Mouse (Mus musculus) limb, embryonic 12.5 days (tissue): Measurements from ENCODE around the gene Schip1. TPM values are rescaled to one million over a fixed set of nuclear protein-coding genes. Genes with fewer than 3 reads are reported as not detected.
A peak's percentile ranks its signal among the peaks of the same experiment; 100 is the strongest.

Experiments
- ATAC-seq: fragments of 200-750 bp; cut with Nextera tagmentation; 2 replicates; pipeline ENCODE4 v1.8.0; 2017; ENCODE audit warnings: low read depth, moderate TSS enrichment; ENCODE audit not compliant: insufficient number of reproducible peaks, insufficient read depth, low FRiP score, low TSS enrichment
- H3K27ac ChIP-seq: fragments of 300-500 bp; sonication (generic); 2 replicates; pipeline ENCODE4 v1.5.1; 2016; ENCODE audit warnings: mild to moderate bottlenecking, moderate library complexity
- H3K27me3 ChIP-seq: fragments of 300-500 bp; sonication (generic); 2 replicates; pipeline ENCODE4 v1.6.1; 2016; ENCODE audit warnings: mild to moderate bottlenecking, moderate library complexity
- H3K36me3 ChIP-seq: fragments of 300-500 bp; sonication (generic); 2 replicates; pipeline ENCODE4 v1.6.1; 2016; ENCODE audit warnings: mild to moderate bottlenecking, moderate library complexity
- H3K4me1 ChIP-seq: fragments of 300-500 bp; sonication (generic); replicated peaks from 2 replicates; pipeline ENCODE4 v1.6.1; 2016
- H3K4me2 ChIP-seq: fragments of 300-500 bp; sonication (generic); 2 replicates; pipeline ENCODE4 v1.6.1; 2016; ENCODE audit warnings: mild to moderate bottlenecking, moderate library complexity
- H3K4me3 ChIP-seq: fragments of 300-500 bp; sonication (generic); replicated peaks from 2 replicates; pipeline ENCODE4 v1.5.1; 2016; ENCODE audit warnings: mild to moderate bottlenecking
- H3K9ac ChIP-seq: fragments of 300-500 bp; sonication (generic); replicated peaks from 2 replicates; pipeline ENCODE4 v1.6.1; 2016; ENCODE audit warnings: mild to moderate bottlenecking, moderate library complexity
- H3K9me3 ChIP-seq: fragments of 300-500 bp; sonication (generic); 2 replicates; pipeline ENCODE4 v1.6.1; 2016; ENCODE audit warnings: mild to moderate bottlenecking, moderate library complexity
- WGBS: fragments of 180-500 bp; shearing (Covaris S2); methylation state at CpG from one replicate; pipeline ENCODE4 v1.1.7; 2016; 5-methylcytosine and 5-hydroxymethylcytosine counted together
- polyA plus RNA-seq: library from polyadenylated mRNA; unstranded; fragments of >200 nt; fragmentation: Nextera tagmentation; extraction: Ambion mirVana; gene quantifications from 2 replicates; pipeline ENCODE4 v1.2.1, GENCODE M21; 2016

The Schip1 gene
- polyA plus RNA-seq, 1 experiment from 2014 or later, result 31.6 TPM

DNA sequence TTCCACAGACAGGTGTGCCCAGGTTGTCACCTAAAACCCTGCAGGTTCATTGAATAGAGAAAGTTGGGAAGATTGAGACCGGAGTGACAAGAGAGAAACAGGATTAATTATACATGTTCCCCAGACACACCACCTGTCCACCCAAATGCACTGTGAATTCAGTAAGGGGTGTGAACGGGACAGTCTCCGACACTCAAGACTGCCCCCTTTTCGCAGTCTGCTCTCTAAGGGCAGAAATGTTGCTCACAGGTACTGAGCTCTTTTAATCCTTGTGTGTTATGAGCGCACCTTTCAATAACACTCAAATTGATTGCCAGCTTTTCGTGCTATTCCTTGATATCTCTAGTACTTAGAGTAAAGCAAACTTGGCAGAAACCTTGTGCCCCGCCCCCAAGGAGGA lies 288.4 kb downstream of the Schip1 start:
- Histone ChIP-seq H3K36me3 (no peaks in the 10 kb centered on the region), H3K9me3 (0 out of 2 replicates have a peak, but pooled peaks cover 7% of the 10 kb centered on the region), H3K4me3 (no peak overlapping the region), H3K27me3 (peaks cover 2% of the 10 kb centered on the region; the same call in 1 of the 2 replicates), H3K4me2 (no peak overlapping the region), H3K9ac (no peak overlapping the region), H3K4me1 (peaks cover 15% of the 10 kb centered on the region; the same call in 1 of the 2 replicates), H3K27ac (no peak overlapping the region)
- WGBS, result 88% methylated on average over 7 of the region's 7 CpGs
- ATAC-seq, result no peak

DNA sequence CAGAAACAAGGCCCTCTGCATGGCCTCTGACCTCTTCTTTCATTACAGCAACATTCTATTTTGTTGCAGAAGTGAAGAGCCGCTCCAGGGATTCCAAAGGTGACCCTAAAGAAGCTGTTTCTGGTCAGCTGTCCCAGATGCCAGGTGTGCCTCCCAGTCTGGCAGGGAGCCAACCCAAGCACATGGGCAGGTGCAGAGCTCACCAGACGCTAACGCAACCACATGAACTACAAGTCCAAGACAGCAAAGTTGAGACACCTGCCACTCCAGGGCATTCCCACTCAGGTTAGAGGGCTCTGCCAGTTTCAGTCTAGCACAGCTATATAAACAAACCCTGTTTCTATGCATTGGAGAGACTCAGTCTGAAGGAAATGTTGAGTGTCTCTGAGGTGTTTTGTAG lies 288.9 kb downstream of the Schip1 start:
- peaks cover 15% of the 10 kb centered on the region; the same call in 1 of the 2 replicates for H3K4me1 ChIP-seq
- ATAC-seq, result no peak
- 0 out of 2 replicates have a peak, but pooled peaks cover 7% of the 10 kb centered on the region for H3K9me3 ChIP-seq
- 56% methylated on average over 3 of the region's 3 CpGs for WGBS
- H3K4me3 ChIP-seq, result no peak overlapping the region
- peaks cover 2% of the 10 kb centered on the region; the same call in 1 of the 2 replicates for H3K27me3 ChIP-seq
- no peak overlapping the region for H3K27ac ChIP-seq
- no peak overlapping the region for H3K9ac ChIP-seq
- H3K4me2 ChIP-seq, result no peak overlapping the region
- no peaks in the 10 kb centered on the region for H3K36me3 ChIP-seq

DNA sequence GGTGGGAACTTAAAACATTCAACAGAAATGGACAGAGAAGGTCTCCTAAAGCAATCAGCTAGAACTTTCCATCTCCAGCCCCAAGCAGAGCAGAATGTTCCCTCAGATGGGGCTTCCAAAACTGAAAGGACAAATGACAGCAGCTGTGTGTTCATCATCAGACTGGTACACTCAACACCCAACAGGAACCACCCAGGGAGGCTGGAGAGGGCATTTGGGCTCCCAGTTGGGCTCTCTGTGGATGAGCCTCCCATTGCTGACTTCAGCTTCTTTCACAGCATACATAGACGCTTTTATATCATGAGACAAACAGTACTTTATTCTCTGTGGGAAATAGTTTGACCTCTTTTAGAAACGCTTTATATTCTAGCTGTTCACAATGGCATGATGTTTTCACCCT lies 291.9 kb downstream of the Schip1 start:
- Histone ChIP-seq H3K27ac (no peak overlapping the region), H3K9ac (no peak overlapping the region), H3K27me3 (0 out of 2 replicates have a peak, but pooled peaks cover 2% of the 10 kb centered on the region), H3K9me3 (0 out of 2 replicates have a peak, but pooled peaks cover 7% of the 10 kb centered on the region), H3K36me3 (no peaks in the 10 kb centered on the region), H3K4me2 (no peak overlapping the region), H3K4me1 (peaks cover 5% of the 10 kb centered on the region; the same call in 1 of the 2 replicates), H3K4me3 (no peak overlapping the region)
- WGBS, result 81% methylated on average over 2 of the region's 2 CpGs
- no peak for ATAC-seq

DNA sequence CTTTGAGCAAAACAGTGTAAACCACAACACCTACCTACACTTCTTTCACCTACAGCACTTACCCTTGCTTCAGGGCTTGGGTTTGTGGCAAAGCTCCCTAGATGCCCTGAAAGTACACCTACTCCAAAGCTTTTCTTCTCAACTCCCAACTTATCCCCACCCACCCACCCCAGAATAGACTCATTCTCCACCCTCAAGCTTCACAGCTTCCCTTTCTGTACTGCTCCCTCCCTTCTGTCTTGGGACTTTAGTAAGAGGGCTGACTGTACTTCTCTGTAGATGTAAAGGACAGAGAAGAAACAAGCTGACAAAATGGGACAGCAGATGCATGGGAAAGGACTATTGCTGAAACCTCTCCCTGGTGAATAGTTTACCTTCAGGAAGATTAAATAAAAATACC lies 303.4 kb downstream of the Schip1 start:
- ATAC-seq, result no peak
- Histone ChIP-seq H3K4me1 (no peaks in the 10 kb centered on the region), H3K9ac (no peak overlapping the region), H3K27me3 (no peaks in the 10 kb centered on the region), H3K36me3 (no peaks in the 10 kb centered on the region), H3K27ac (no peak overlapping the region), H3K4me3 (no peak overlapping the region), H3K4me2 (no peak overlapping the region), H3K9me3 (no peaks in the 10 kb centered on the region)

DNA sequence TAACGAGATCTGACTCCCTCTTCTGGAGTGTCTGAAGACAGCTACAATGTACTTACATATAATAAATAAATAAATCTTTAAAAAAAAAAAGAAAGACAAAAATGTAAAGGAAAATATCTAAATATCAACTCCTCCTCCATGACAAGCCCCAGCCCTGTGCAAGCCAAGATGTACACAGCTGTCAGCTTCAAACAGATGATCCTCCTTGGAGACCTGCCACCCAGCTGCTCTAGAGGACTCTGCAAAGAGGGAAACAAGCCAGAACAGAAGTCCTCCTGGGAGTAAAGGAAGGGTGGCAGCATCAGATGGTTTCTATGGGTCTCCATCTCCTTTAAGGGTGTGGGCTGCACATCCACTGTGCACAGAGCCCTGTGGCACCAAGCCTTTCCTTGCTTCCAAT lies 308.3 kb downstream of the Schip1 start:
- ATAC-seq, result no peak
- Histone ChIP-seq H3K36me3 (no peaks in the 10 kb centered on the region), H3K4me3 (no peak overlapping the region), H3K27me3 (no peaks in the 10 kb centered on the region), H3K4me2 (no peak overlapping the region), H3K4me1 (no peaks in the 10 kb centered on the region), H3K27ac (no peak overlapping the region), H3K9ac (no peak overlapping the region), H3K9me3 (no peaks in the 10 kb centered on the region)
- 67% methylated on average over 1 of the region's 1 CpGs for WGBS

DNA sequence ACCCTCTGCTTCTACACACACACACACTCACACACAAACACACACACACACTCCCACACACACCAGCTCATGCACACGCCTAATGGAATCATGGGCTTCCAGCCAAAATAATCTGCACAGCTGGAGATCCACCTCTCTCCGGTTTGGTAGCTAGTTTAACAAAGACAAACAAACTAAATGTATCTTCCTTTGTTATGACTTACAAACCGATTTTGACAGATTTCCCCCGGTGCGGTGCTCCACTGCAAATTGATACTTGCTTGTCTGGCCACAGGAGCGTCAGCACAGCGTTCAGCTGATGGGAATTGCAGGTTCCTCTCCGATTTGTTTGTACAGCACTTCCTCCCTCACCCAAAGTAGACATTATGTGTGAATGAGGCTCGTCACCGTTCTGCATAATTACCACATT lies 310.5 kb downstream of the Schip1 start:
- Histone ChIP-seq H3K9ac (no peak overlapping the region), H3K36me3 (no peaks in the 10 kb centered on the region), H3K27me3 (no peaks in the 10 kb centered on the region), H3K4me1 (peaks cover 5% of the 10 kb centered on the region; the same call in 1 of the 2 replicates), H3K4me2 (no peak overlapping the region), H3K4me3 (no peak overlapping the region), H3K9me3 (no peaks in the 10 kb centered on the region), H3K27ac (no peak overlapping the region)
- 62% methylated on average over 10 of the region's 10 CpGs for WGBS
- no peak for ATAC-seq

DNA sequence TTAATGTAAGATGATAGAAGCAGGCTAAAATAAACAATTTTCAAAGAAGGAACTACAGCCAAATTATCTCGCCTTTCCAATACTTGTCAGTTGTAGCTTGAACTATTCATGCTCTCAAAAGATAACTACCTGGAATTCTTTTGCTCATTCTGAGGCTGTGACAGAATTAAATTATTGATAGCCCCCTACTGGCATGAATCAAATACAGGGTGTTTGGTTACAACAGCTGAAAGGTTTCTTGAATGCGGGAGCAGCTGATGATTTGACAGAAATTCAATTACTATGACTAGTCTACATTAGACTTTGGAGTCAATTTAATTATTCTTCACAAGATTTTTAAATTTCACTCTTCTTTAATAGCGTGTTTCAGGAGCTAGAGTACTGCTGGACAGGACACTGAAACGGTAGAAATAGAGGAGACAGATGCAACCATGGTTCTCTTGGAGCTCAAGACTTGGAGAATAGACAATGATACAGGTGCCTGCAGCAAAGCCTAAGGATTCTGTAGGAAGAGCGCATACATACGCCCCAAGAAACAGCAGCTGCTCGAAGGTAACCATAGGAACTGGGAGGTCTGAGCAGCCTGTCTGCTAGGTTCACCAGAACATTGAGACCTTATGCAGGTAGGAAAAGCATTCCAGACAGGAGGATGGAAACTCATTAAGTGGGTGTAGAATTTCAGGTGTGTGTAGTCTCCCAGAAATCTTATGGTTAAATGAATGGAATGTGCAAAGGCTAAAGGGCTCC lies 313.0 kb downstream of the Schip1 start:
- WGBS, result 81% methylated on average over 7 of the region's 7 CpGs
- Histone ChIP-seq H3K27me3 (peaks cover 3% of the 10 kb centered on the region; the same call in 1 of the 2 replicates), H3K4me3 (no peak overlapping the region), H3K4me1 (peaks cover 5% of the 10 kb centered on the region; the same call in 1 of the 2 replicates), H3K9ac (no peak overlapping the region), H3K4me2 (no peak overlapping the region), H3K27ac (no peak overlapping the region), H3K36me3 (no peaks in the 10 kb centered on the region), H3K9me3 (no peaks in the 10 kb centered on the region)
- no peak for ATAC-seq

DNA sequence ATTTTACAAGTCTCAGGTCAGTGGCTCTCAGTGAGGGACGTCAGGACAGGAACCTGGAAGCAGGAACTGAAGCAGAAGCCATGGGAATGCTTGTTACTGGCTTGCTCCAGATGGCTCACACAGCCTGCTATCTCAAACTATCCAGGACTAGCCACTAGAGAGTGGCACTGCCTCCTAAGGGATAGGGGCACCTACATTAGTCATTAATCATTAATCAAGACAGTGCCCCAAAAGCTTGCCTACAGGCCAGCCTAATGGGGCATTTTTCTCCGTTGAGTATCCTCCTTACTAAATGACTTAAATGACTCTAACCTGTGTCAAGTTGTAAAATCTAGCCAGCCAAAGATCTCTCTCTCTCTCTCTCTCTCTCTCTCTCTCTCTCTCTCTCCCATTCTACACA lies 314.2 kb downstream of the Schip1 start:
- Histone ChIP-seq H3K27me3 (peaks cover 3% of the 10 kb centered on the region; the same call in 1 of the 2 replicates), H3K4me3 (no peak overlapping the region), H3K9me3 (no peaks in the 10 kb centered on the region), H3K9ac (no peak overlapping the region), H3K4me2 (peak overlapping the region; percentile 10; the same call in 1 of the 2 replicates), H3K4me1 (peaks cover 5% of the 10 kb centered on the region; the same call in 1 of the 2 replicates), H3K27ac (no peak overlapping the region), H3K36me3 (no peaks in the 10 kb centered on the region)
- WGBS, result 37% methylated on average over 2 of the region's 2 CpGs
- ATAC-seq, result no peak

DNA sequence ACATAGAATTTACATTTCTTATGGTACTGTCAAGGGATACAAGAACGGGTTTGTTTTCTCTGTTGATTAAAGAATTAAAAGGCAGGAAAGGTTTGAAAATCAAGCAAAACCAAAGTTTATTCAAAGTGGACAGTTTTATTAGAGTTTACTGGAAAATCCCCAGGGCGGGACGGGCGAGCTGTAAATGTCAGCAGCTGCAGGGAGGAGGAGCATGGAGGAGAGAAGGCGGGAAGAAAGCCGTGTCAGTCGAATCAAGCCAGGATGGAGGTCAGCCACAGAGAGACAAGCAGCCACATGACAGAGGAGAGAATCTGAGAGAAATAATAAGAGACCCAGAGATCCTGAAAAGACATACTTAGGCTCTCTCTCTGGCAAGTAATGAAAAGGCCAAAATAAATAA lies 314.6 kb downstream of the Schip1 start:
- no peak overlapping the region for H3K9ac ChIP-seq
- H3K9me3 ChIP-seq, result no peaks in the 10 kb centered on the region
- 16% methylated on average over 7 of the region's 7 CpGs for WGBS
- H3K4me3 ChIP-seq, result no peak overlapping the region
- H3K27me3 ChIP-seq, result peaks cover 3% of the 10 kb centered on the region; the same call in 1 of the 2 replicates
- H3K27ac ChIP-seq, result no peak overlapping the region
- H3K4me2 ChIP-seq, result peak overlapping the region; percentile 10; the same call in 1 of the 2 replicates
- no peaks in the 10 kb centered on the region for H3K36me3 ChIP-seq
- no peak for ATAC-seq
- H3K4me1 ChIP-seq, result peaks cover 5% of the 10 kb centered on the region; the same call in 1 of the 2 replicates

DNA sequence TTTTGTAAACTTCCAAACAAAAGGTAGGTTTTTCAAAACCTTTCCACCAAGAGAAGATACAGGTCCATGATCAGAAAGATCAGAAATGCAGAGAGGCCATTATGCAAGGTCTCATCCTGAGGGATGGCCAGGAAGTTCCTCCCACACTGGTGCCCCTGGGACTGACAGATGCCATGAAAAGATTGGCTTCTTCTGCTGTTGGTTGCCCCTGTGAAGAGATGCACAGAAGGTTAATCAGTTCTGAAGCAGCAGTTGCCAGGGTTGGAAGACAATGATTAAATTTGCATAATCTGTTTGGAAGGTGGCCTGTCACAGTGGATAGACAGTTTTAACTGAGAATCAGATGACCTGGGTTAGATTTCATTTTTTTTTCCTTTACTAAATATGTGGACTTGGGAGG lies 319.1 kb downstream of the Schip1 start:
- Histone ChIP-seq H3K4me2 (no peak overlapping the region), H3K9ac (no peak overlapping the region), H3K4me3 (no peak overlapping the region), H3K27me3 (peaks cover 3% of the 10 kb centered on the region; the same call in 1 of the 2 replicates), H3K27ac (no peak overlapping the region), H3K36me3 (no peaks in the 10 kb centered on the region), H3K9me3 (no peaks in the 10 kb centered on the region), H3K4me1 (peaks cover 12% of the 10 kb centered on the region)
- ATAC-seq, result no peak

DNA sequence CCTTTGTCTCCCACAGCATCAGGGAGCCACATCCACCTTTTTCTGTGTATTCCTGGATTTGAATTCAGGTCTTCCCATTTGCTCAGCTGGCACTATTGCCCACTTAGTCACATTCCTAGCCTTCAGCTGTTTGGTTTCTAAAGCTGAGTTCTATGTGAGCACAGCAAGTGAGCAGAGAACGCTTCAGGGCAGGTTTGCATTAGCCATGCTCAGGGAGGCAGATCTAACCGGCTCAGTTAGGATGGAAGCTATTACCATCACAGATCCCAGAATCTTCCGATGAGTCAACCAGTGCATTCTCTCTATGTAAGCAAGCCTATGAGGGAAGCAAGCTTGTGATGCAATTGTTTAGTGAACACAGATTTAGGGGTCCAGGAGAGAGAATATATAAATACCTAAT lies 320.9 kb downstream of the Schip1 start:
- Histone ChIP-seq H3K4me1 (peaks cover 7% of the 10 kb centered on the region; the same call in 1 of the 2 replicates), H3K9ac (no peak overlapping the region), H3K27me3 (peaks cover 2% of the 10 kb centered on the region; the same call in 1 of the 2 replicates), H3K4me3 (no peak overlapping the region), H3K9me3 (no peaks in the 10 kb centered on the region), H3K4me2 (no peak overlapping the region), H3K27ac (no peak overlapping the region), H3K36me3 (no peaks in the 10 kb centered on the region)
- no peak for ATAC-seq
- 83% methylated on average over 3 of the region's 3 CpGs for WGBS
